Mouse (Mus musculus): Measurements from ENCODE around the gene Gstt3. TPM values are rescaled to one million over a fixed set of nuclear protein-coding genes. Genes with fewer than 3 reads are reported as not detected.
A peak's percentile ranks its signal among the peaks of the same experiment; 100 is the strongest.

Gstt3 gene
- polyA plus RNA-seq, 1 experiment, result 13.1 TPM

GRCm38 (mm10) chr10:75764519-75765473 lies 16.4 kb downstream of the Gstt3 start:
- Histone ChIP-seq H3K4me1 (ENCODE audit: control insufficient read depth, insufficient read depth, low read length) (peaks cover 9% of the 10 kb centered on the region), H3K4me3 (ENCODE audit: insufficient read depth, low read length) (peak overlapping the region; percentile 68), H3K27ac (ENCODE audit: insufficient read depth, low read depth, low read length) (peak overlapping the region; percentile 52)
- TF ChIP-seq POLR2A (IDR thresholded peaks at IDR 0.05; ENCODE audit: borderline replicate concordance, low read depth, low read length) (no peak), CTCF (IDR thresholded peaks at IDR 0.05; ENCODE audit: low read depth, low read length) (peak; percentile 72)

GRCm38 (mm10) chr10:75763682-75764518 lies 17.3 kb downstream of the Gstt3 start, which contains the start of gene Cabin1:
Gene Cabin1, minus strand, starts transcription at chr10:75764341.
- peak within 1 kb of the TSS; percentile 68 for H3K4me3 ChIP-seq (ENCODE audit: insufficient read depth, low read length)
- TF ChIP-seq POLR2A (IDR thresholded peaks at IDR 0.05; ENCODE audit: borderline replicate concordance, low read depth, low read length), result 0 out of 2 replicates have a peak, but pooled peaks have one; percentile 30
- no peak for TF ChIP-seq CTCF (IDR thresholded peaks at IDR 0.05; ENCODE audit: low read depth, low read length)
- peaks cover 9% of the 10 kb centered on the region for H3K4me1 ChIP-seq (ENCODE audit: control insufficient read depth, insufficient read depth, low read length)
- H3K27ac ChIP-seq (ENCODE audit: insufficient read depth, low read depth, low read length), result peak within 1 kb of the TSS; percentile 52

GRCm38 (mm10) chr10:75762413-75762812 lies 18.8 kb downstream of the Gstt3 start:
- Histone ChIP-seq H3K27ac (ENCODE audit: insufficient read depth, low read depth, low read length) (no peak overlapping the region), H3K4me3 (ENCODE audit: insufficient read depth, low read length) (no peak overlapping the region)

GRCm38 (mm10) chr10:75760311-75760710 lies 20.9 kb downstream of the Gstt3 start:
- Histone ChIP-seq H3K27ac (ENCODE audit: insufficient read depth, low read depth, low read length) (no peak overlapping the region), H3K4me1 (ENCODE audit: control insufficient read depth, insufficient read depth, low read length) (peaks cover 3% of the 10 kb centered on the region; the same call in 1 of the 2 replicates), H3K4me3 (ENCODE audit: insufficient read depth, low read length) (no peak overlapping the region)
- TF ChIP-seq CTCF (IDR thresholded peaks at IDR 0.05; ENCODE audit: low read depth, low read length) (no peak), POLR2A (IDR thresholded peaks at IDR 0.05; ENCODE audit: borderline replicate concordance, low read depth, low read length) (no peak)

More at GRCm38 (mm10) chr10:75762413-75762812, 18.8 kb downstream of the Gstt3 start:
- peaks cover 9% of the 10 kb centered on the region for H3K4me1 ChIP-seq (ENCODE audit: control insufficient read depth, insufficient read depth, low read length)
- no peak for TF ChIP-seq CTCF (IDR thresholded peaks at IDR 0.05; ENCODE audit: low read depth, low read length)

GRCm38 (mm10) chr10:75756719-75757118 lies 24.5 kb downstream of the Gstt3 start:
- no peak overlapping the region for H3K27ac ChIP-seq (ENCODE audit: insufficient read depth, low read depth, low read length)
- no peaks in the 10 kb centered on the region for H3K4me1 ChIP-seq (ENCODE audit: control insufficient read depth, insufficient read depth, low read length)
- no peak overlapping the region for H3K4me3 ChIP-seq (ENCODE audit: insufficient read depth, low read length)
- TF ChIP-seq CTCF (IDR thresholded peaks at IDR 0.05; ENCODE audit: low read depth, low read length) (no peak), POLR2A (IDR thresholded peaks at IDR 0.05; ENCODE audit: borderline replicate concordance, low read depth, low read length) (no peak)

- no peaks in the 10 kb centered on the region for H3K4me1 ChIP-seq (ENCODE audit: control insufficient read depth, insufficient read depth, low read length)
- H3K4me3 ChIP-seq (ENCODE audit: insufficient read depth, low read length), result no peak overlapping the region
- H3K27ac ChIP-seq (ENCODE audit: insufficient read depth, low read depth, low read length), result no peak overlapping the region
- peak; percentile 60; the same call in 1 of the 2 replicates for TF ChIP-seq CTCF (IDR thresholded peaks at IDR 0.05; ENCODE audit: low read depth, low read length)
- TF ChIP-seq POLR2A (IDR thresholded peaks at IDR 0.05; ENCODE audit: borderline replicate concordance, low read depth, low read length), result no peak
These were observed 37.2 kb downstream of the Gstt3 start for GRCm38 (mm10) chr10:75744017-75744416.

GRCm38 (mm10) chr10:75743369-75743768 lies 37.8 kb downstream of the Gstt3 start:
- no peak overlapping the region for H3K27ac ChIP-seq (ENCODE audit: insufficient read depth, low read depth, low read length)
- H3K4me1 ChIP-seq (ENCODE audit: control insufficient read depth, insufficient read depth, low read length), result no peaks in the 10 kb centered on the region
- TF ChIP-seq CTCF (IDR thresholded peaks at IDR 0.05; ENCODE audit: low read depth, low read length), result no peak
- TF ChIP-seq POLR2A (IDR thresholded peaks at IDR 0.05; ENCODE audit: borderline replicate concordance, low read depth, low read length), result no peak
- H3K4me3 ChIP-seq (ENCODE audit: insufficient read depth, low read length), result no peak overlapping the region

- Histone ChIP-seq H3K27ac (ENCODE audit: insufficient read depth, low read depth, low read length) (no peak overlapping the region), H3K4me3 (ENCODE audit: insufficient read depth, low read length) (no peak overlapping the region), H3K4me1 (ENCODE audit: control insufficient read depth, insufficient read depth, low read length) (no peaks in the 10 kb centered on the region)
- TF ChIP-seq CTCF (IDR thresholded peaks at IDR 0.05; ENCODE audit: low read depth, low read length) (no peak), POLR2A (IDR thresholded peaks at IDR 0.05; ENCODE audit: borderline replicate concordance, low read depth, low read length) (no peak)
These were observed 40.3 kb downstream of the Gstt3 start for GRCm38 (mm10) chr10:75740866-75741265.

- no peak overlapping the region for H3K27ac ChIP-seq (ENCODE audit: insufficient read depth, low read depth, low read length)
- TF ChIP-seq CTCF (IDR thresholded peaks at IDR 0.05; ENCODE audit: low read depth, low read length) (no peak), POLR2A (IDR thresholded peaks at IDR 0.05; ENCODE audit: borderline replicate concordance, low read depth, low read length) (no peak)
- H3K4me3 ChIP-seq (ENCODE audit: insufficient read depth, low read length), result no peak overlapping the region
- no peaks in the 10 kb centered on the region for H3K4me1 ChIP-seq (ENCODE audit: control insufficient read depth, insufficient read depth, low read length)
These were observed 55.8 kb downstream of the Gstt3 start for GRCm38 (mm10) chr10:75725449-75725848.

Other genes with a start within 250 kb of the Gstt3 start
- not detected in 2 replicates for gene Lrrc75b, start 221.1 kb downstream of the Gstt3 start, polyA plus RNA-seq (2012; ENCODE audit: insufficient read depth, insufficient read length, missing spikeins)
- gene Ggt1, start 219.8 kb downstream of the Gstt3 start, polyA plus RNA-seq (2012; ENCODE audit: insufficient read depth, insufficient read length, missing spikeins), result not detected in 2 replicates
- 8.4 and 11.6 TPM in 2 replicates for gene Ggt5, start 192.1 kb downstream of the Gstt3 start, polyA plus RNA-seq (2012; ENCODE audit: insufficient read depth, insufficient read length, missing spikeins)
- not detected in 2 replicates for gene Susd2, start 137.4 kb downstream of the Gstt3 start, polyA plus RNA-seq (2012; ENCODE audit: insufficient read depth, insufficient read length, missing spikeins)
- 26.1 and 35.0 TPM in 2 replicates for gene Cabin1, start 17.1 kb downstream of the Gstt3 start, polyA plus RNA-seq (2012; ENCODE audit: insufficient read depth, insufficient read length, missing spikeins)
- 56.4 and 63.8 TPM in 2 replicates for gene Ddt, start 8.0 kb downstream of the Gstt3 start, polyA plus RNA-seq (2012; ENCODE audit: insufficient read depth, insufficient read length, missing spikeins)
- not detected in 2 replicates for gene Gm20441, start 460 bp downstream of the Gstt3 start, polyA plus RNA-seq (2012; ENCODE audit: insufficient read depth, insufficient read length, missing spikeins)
- gene Gstt1, start 17.2 kb upstream of the Gstt3 start, polyA plus RNA-seq (2012; ENCODE audit: insufficient read depth, insufficient read length, missing spikeins), result 1.4 and 4.1 TPM in 2 replicates
- not detected in 2 replicates for gene Gstt4, start 41.1 kb upstream of the Gstt3 start, polyA plus RNA-seq (2012; ENCODE audit: insufficient read depth, insufficient read length, missing spikeins)
- gene Gstt2, start 56.0 kb upstream of the Gstt3 start, polyA plus RNA-seq (2012; ENCODE audit: insufficient read depth, insufficient read length, missing spikeins), result 17.2 and 18.8 TPM in 2 replicates
- gene Mif, start 78.8 kb upstream of the Gstt3 start, polyA plus RNA-seq (2012; ENCODE audit: insufficient read depth, insufficient read length, missing spikeins), result 181 and 195 TPM in 2 replicates
- 1.0 and 1.7 TPM in 2 replicates for gene Derl3, start 112.0 kb upstream of the Gstt3 start, polyA plus RNA-seq (2012; ENCODE audit: insufficient read depth, insufficient read length, missing spikeins)
- 27.9 and 31.8 TPM in 2 replicates for gene Smarcb1, start 140.2 kb upstream of the Gstt3 start, polyA plus RNA-seq (2012; ENCODE audit: insufficient read depth, insufficient read length, missing spikeins)
- gene Chchd10, start 151.7 kb upstream of the Gstt3 start, polyA plus RNA-seq (2012; ENCODE audit: insufficient read depth, insufficient read length, missing spikeins), result 19.3 and 22.7 TPM in 2 replicates
- gene Mmp11, start 155.1 kb upstream of the Gstt3 start, polyA plus RNA-seq (2012; ENCODE audit: insufficient read depth, insufficient read length, missing spikeins), result 0.59 and 0.72 TPM in 2 replicates
- not detected in 2 replicates for gene Gm867, start 159.3 kb upstream of the Gstt3 start, polyA plus RNA-seq (2012; ENCODE audit: insufficient read depth, insufficient read length, missing spikeins)
- gene Vpreb3, start 161.6 kb upstream of the Gstt3 start, polyA plus RNA-seq (2012; ENCODE audit: insufficient read depth, insufficient read length, missing spikeins), result not detected in 2 replicates
- 0.55 and 0.92 TPM in 2 replicates for gene Gm5134, start 173.1 kb upstream of the Gstt3 start, polyA plus RNA-seq (2012; ENCODE audit: insufficient read depth, insufficient read length, missing spikeins)